Mouse (Mus musculus) small intestine, adult 2 months (tissue): ENCODE results near the gene Spata7. TPM values are rescaled to one million over a fixed set of nuclear protein-coding genes. Genes with fewer than 3 reads are reported as not detected.

ENCODE experiments used
- H3K27ac ChIP-seq: fragments of 200-500 bp; 2 replicates; pipeline ENCODE4 v1.5.1; 2012; ENCODE audit warnings: low read depth, low read length, control low read depth, inconsistent platforms; ENCODE audit not compliant: insufficient read depth
- H3K27me3 ChIP-seq: fragments of 200-500 bp; 2 replicates; pipeline ENCODE4 v1.6.1; 2012; ENCODE audit warnings: mild to moderate bottlenecking, moderate library complexity, low read length, inconsistent platforms; ENCODE audit not compliant: control insufficient read depth, insufficient read depth
- H3K36me3 ChIP-seq: fragments of 200-500 bp; 2 replicates; pipeline ENCODE4 v1.6.1; 2012; ENCODE audit warnings: mild to moderate bottlenecking, low read length, control low read depth, inconsistent platforms; ENCODE audit not compliant: control insufficient read depth, insufficient read depth
- H3K4me1 ChIP-seq: fragments of 200-500 bp; 2 replicates; pipeline ENCODE4 v1.6.1; 2012; ENCODE audit warnings: low read length, inconsistent platforms, mixed read lengths; ENCODE audit not compliant: control insufficient read depth, insufficient read depth, insufficient read length
- H3K4me3 ChIP-seq: fragments of 200-500 bp; 2 replicates; pipeline ENCODE4 v1.5.1; 2012; ENCODE audit warnings: low read depth, mild to moderate bottlenecking, control low read depth, inconsistent platforms, low read length, moderate library complexity
- CTCF ChIP-seq: fragments of 200-500 bp; IDR thresholded peaks from 2 replicates; pipeline ENCODE4 v1.5.1; 2012; ENCODE audit warnings: low read depth, mild to moderate bottlenecking, control low read depth, inconsistent platforms, low read length, moderate library complexity, mixed read lengths; ENCODE audit not compliant: insufficient replicate concordance, insufficient read length; ENCODE audit errors: extremely low read depth
- POLR2A ChIP-seq: fragments of 200-500 bp; IDR thresholded peaks from 2 replicates; pipeline ENCODE4 v1.6.1; 2012; ENCODE audit warnings: low read depth, mild to moderate bottlenecking, control low read depth, inconsistent platforms, low read length, moderate library complexity
- WGBS: fragments of 180-500 bp; shearing (Covaris S2); methylation state at CpG from one replicate; pipeline ENCODE4 v1.1.7; 2018; 5-methylcytosine and 5-hydroxymethylcytosine counted together
- polyA plus RNA-seq: library from polyadenylated mRNA; depleted of rRNA; stranded (reverse); fragments of >200 nt; gene quantifications from 2 replicates; pipeline ENCODE4 v1.2.3, GENCODE M21; 2012

Gene Spata7
- polyA plus RNA-seq, 1 experiment: 0.44 TPM

- Histone ChIP-seq H3K4me1 (no peaks in the 10 kb centered on the region), H3K36me3 (no peaks in the 10 kb centered on the region), H3K4me3 (no peak overlapping the region), H3K27me3 (no peaks in the 10 kb centered on the region), H3K27ac (no peak overlapping the region)
- no peak for TF ChIP-seq POLR2A
- TF ChIP-seq CTCF: no peak
Observed at GRCm38 (mm10) chr12:98644852-98645251, 16.9 kb downstream of the Spata7 start.

- WGBS: 83% methylated on average over 2 of the region's 2 CpGs
- TF ChIP-seq POLR2A: no peak
- TF ChIP-seq CTCF: no peak
- no peaks in the 10 kb centered on the region for H3K4me1 ChIP-seq
- H3K4me3 ChIP-seq: no peak overlapping the region
- H3K27ac ChIP-seq: no peak overlapping the region
- H3K27me3 ChIP-seq: no peaks in the 10 kb centered on the region
- H3K36me3 ChIP-seq: 0 out of 2 replicates have a peak, but pooled peaks cover under 1% of the 10 kb centered on the region
Observed at GRCm38 (mm10) chr12:98656873-98657272, 28.9 kb downstream of the Spata7 start.

DNA sequence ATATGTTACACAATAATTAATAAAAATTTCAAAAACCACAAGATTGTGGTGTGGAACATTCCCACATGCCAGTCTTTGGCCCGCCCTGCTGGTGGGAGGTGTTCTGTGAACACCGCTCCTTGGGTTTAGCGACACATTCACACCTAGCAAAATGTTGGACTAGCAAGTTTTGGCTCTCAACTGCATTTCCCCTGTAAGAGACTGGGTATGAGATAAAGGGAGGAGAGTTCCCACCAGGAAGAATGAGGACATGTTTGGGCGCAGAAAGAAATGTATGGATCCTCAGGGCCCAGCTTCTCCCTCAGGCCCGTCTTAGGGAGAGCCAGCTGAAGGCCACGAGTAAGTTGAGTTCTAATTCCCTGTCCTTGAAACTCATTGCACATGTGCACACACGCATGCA is 34.7 kb downstream of the Spata7 start:
- Histone ChIP-seq H3K4me1 (no peaks in the 10 kb centered on the region), H3K27ac (no peak overlapping the region), H3K36me3 (0 out of 2 replicates have a peak, but pooled peaks cover 1% of the 10 kb centered on the region), H3K4me3 (no peak overlapping the region), H3K27me3 (no peaks in the 10 kb centered on the region)
- 91% methylated on average over 7 of the region's 7 CpGs for WGBS
- TF ChIP-seq CTCF (no peak), POLR2A (no peak)

- no peaks in the 10 kb centered on the region for H3K27me3 ChIP-seq
- 29% methylated on average over 10 of the region's 10 CpGs for WGBS
- no peak overlapping the region for H3K27ac ChIP-seq
- TF ChIP-seq CTCF: no peak
- no peak for TF ChIP-seq POLR2A
- H3K36me3 ChIP-seq: no peaks in the 10 kb centered on the region
- H3K4me3 ChIP-seq: no peak overlapping the region
- peaks cover 10% of the 10 kb centered on the region; the same call in 1 of the 2 replicates for H3K4me1 ChIP-seq
Observed at GRCm38 (mm10) chr12:98668132-98668814, 40.3 kb downstream of the Spata7 start.

- H3K36me3 ChIP-seq: no peaks in the 10 kb centered on the region
- no peaks in the 10 kb centered on the region for H3K27me3 ChIP-seq
- no peak overlapping the region for H3K4me3 ChIP-seq
- H3K4me1 ChIP-seq: peaks cover 10% of the 10 kb centered on the region; the same call in 1 of the 2 replicates
- peak overlapping the region; percentile 40; the same call in 1 of the 2 replicates for H3K27ac ChIP-seq
- TF ChIP-seq CTCF (no peak), POLR2A (no peak)
- 48% methylated on average over 10 of the region's 10 CpGs for WGBS
Observed at GRCm38 (mm10) chr12:98669086-98669485, 41.1 kb downstream of the Spata7 start.

DNA sequence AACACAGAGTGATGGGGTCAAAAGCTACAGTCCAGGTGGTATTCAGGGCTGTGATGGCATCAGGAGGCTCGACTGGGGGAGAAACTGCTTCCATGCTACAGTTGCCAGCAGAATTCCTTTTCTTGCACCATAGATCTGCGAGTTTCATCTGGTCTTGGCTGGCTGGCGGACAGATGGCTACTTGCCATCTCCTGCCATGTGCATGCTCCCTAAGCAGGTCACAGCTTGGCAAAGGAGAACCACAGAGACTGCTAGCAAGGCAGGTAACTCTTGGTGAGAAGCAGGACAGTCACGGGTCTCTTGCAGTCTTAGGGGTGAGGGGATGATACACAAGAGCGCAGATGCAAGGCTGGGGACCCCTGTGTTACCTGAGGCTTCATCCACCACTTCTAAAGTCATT is 41.9 kb downstream of the Spata7 start:
- Histone ChIP-seq H3K27me3 (no peaks in the 10 kb centered on the region), H3K36me3 (no peaks in the 10 kb centered on the region), H3K27ac (no peak overlapping the region), H3K4me3 (no peak overlapping the region), H3K4me1 (peaks cover 10% of the 10 kb centered on the region; the same call in 1 of the 2 replicates)
- TF ChIP-seq CTCF: no peak
- no peak for TF ChIP-seq POLR2A
- 77% methylated on average over 5 of the region's 5 CpGs for WGBS

GRCm38 (mm10) chr12:98670429-98670828 is 42.5 kb downstream of the Spata7 start:
- no peaks in the 10 kb centered on the region for H3K27me3 ChIP-seq
- WGBS: 67% methylated on average over 4 of the region's 4 CpGs
- no peak overlapping the region for H3K4me3 ChIP-seq
- peaks cover 10% of the 10 kb centered on the region; the same call in 1 of the 2 replicates for H3K4me1 ChIP-seq
- TF ChIP-seq POLR2A (no peak), CTCF (no peak)
- no peaks in the 10 kb centered on the region for H3K36me3 ChIP-seq
- no peak overlapping the region for H3K27ac ChIP-seq
